Mouse (Mus musculus) erythroid progenitor cell, adult 5-6 weeks (primary cell): ENCODE data around the gene Tmem177. TPM values are rescaled to one million over a fixed set of nuclear protein-coding genes. Genes with fewer than 3 reads are reported as not detected.

Source experiments
- ATAC-seq: replicated peaks from 2 replicates; pipeline ENCODE4 v1.8.0; 2016; ENCODE audit warnings: moderate number of reproducible peaks, mild to moderate bottlenecking, moderate TSS enrichment, inconsistent platforms; ENCODE audit not compliant: poor library complexity, low FRiP score, severe bottlenecking
- total RNA-seq, 2 experiments: library from RNA; stranded (forward) in 1 of 2; stranded (reverse) in 1 of 2; fragments of 150-400 nt in 1 of 2; fragments of 186-747, 209-891 nt in 1 of 2; gene quantifications; 2 replicates each; pipeline versions ENCODE4 v1.2.3 to v1.2.4; 2015 to 2017; ENCODE audit warnings: low replicate concordance in 2 of 2

Gene Tmem177
- total RNA-seq, 2 experiments from 2014 or later, result 0.53 to 1.3 TPM

DNA sequence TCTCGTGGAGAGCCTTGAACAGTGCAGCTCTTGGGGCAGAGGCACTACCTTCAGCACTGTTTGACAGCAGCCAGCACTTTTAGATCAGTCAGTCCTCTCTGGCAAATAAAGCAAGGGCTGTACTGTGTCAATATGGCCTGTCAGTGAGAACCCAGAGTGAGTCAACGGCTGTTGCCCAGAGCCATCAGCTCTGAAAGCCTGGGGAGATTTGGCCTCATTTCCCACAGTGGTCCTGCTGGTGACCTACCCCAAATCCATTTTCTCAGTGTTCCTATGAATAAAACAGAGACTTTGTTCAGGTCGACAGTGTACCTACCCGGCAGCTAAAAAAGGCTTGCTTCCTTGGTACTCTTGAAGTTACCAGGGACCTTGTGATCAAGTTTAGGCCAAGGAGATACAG is 21.1 kb downstream of the Tmem177 start:
- no peak for ATAC-seq

DNA sequence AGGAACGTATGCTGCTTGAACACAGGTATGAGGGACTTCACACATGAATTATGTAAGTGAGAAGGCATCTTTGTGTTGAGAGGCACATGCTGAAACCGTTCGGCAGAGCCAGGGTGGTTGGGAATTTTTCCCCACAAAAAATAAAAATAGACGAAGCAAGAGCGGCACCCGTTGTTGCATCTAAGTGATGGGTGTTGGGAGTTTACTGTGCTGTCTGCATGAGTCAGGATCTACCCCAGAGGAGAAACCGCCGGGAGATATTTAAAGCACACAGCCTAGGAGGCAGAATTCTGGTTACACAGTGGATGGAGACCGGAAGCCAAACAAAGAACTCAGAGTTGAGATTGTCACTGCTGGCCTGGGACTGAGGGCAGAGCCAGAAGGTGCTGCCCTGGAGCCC is 21.9 kb downstream of the Tmem177 start:
- no peak for ATAC-seq

DNA sequence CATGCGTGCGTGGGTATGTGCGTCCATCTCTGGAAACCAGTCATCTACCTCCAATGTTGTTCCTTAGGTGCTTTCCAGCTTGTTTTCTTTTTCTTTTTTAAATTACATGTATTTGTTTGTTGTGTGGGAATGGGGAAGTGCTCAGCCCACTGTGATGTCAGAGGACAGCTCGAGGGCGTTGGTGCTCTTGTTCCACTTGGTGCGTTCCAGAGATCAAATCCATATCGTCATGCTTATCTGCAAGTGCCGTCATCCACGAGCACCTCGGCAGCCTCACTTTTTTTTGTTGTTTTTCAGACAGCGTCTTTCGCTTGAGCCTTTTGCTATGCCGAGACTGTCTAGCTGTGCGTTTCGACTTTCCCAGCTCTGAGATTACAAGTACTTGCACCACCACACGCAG is 23.7 kb downstream of the Tmem177 start:
- no peak for ATAC-seq

DNA sequence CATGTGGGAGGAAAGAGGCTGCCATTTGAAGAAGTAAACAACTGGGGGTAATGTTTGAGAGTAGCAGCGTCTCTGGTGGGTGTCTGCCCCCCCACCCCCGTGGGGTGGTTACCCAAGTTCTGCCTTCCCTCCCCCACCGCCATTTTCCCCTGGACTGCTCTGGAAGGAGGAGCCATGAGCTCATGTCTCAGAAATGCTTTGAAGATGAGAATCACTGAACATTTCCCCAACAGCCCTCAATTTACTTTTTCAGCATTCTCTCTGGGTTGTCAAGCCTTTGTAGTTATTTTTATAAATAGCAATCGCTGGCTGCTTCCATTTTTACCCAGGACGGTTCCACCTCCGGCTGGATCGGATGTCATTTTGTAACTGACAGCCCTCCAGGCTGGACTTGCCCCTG is 26.7 kb downstream of the Tmem177 start:
- no peak for ATAC-seq

DNA sequence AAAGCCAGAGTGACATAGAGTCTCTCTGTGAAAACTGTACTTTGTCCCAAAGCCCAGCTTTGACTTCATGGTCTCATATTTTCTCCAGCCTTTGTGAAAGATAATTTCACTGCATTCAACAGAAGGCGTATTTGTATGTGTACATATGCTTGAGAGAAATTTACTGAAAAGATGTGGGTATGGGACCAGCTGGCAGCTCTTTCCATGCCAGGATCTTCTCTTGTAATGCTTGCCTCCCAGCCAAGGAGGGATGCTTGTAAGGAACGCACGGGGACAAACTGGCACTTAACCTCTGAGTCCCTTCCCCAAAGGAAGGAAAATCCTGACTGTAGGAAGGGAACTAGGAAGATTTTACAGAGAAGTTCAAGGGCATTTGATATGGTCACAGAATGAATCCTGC is 28.7 kb downstream of the Tmem177 start:
- ATAC-seq, result no peak

DNA sequence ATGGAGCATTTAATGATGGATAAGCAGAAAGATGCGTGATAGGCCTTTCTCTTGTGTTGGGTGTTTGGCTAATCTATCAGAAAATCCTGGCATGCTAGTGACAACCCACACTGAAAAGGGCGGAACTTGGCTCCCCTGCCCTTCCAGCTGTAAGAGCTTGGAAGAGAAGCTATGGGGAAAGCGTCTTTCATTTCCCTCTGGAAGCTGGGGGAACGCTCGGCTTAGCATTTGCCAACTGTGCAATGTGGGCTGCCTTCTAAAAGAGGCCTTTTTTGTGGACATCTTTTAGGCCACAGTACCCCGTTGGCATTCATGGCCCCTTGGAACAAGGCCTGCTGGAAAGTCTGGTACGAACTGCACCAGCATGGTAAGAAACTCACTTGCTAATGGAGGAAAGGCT is 34.1 kb downstream of the Tmem177 start:
- ATAC-seq, result no peak

DNA sequence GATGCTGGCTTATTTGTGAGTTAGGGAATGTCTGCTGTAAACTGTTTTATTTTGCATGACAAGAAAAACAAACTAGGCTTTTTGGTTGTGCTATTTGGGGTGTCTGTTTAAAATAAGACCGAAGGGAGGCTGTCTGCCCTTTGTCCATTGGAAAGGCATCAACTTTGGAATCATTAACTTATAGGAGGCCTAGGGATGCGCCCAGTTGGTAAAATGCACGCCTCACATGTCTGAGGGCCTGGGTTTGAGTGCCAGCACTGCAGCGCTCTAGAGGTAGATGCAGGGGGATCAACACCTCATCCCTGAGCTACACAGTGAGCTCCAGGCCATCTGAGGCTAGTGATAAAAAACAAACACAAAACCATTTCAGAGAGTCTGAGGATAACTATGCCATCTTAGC is 35.5 kb downstream of the Tmem177 start:
- no peak for ATAC-seq

DNA sequence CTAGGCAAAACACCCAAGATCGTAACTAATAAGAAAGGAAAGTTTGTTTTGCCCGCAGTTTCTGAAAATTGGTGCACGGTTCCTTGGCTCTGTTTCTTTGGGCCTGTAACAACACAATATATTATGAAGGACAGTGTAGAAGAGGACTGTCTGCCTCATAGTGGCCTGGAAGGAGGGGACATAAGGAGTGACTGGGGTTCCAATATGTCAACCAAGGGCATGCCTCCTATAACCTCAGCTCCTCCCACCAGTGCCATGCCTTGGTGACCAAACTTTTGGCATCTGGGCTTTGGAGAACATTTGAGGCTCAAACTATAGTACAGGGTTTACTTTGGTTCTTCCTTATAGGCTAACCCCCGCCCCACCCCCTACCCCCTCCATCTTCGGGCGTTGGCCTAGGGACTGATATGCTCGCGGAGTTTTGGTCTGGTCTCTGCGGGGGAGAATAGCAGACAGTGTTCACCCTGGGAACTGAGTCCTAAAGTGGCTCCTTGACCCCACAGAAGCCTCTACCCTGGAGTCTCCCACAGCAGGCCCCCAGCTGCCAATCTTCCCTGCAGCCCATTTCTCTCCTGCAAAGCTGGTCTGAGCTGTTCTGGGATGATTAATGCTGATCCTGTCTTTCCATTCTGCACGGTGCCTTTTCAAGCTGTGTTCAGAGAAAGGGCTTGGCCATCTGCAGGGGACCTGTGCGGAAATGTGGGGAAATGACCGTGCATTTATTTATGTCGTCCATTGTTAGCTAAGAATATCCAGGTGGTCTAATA is 44.4 kb downstream of the Tmem177 start:
- no peak for ATAC-seq

DNA sequence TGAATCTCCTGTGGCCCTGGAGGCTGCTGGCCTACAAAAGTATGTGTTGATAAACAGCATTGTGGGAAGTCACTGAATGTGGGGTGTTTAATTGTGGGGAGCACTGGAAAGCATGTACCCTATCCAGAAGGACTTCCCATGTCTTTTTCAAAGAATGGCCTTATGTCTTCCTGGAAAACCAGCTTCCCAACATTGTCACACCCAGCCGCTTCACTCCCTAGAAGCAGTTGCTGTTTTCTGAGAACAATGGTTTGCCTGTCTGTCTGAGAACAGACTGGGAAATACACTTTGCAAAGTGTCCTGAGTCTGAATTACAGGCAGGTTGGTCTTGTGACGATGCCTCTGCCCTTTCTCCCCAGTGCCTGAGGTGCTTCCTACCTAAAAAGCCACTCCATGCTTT is 45.7 kb downstream of the Tmem177 start:
- no peak for ATAC-seq

DNA sequence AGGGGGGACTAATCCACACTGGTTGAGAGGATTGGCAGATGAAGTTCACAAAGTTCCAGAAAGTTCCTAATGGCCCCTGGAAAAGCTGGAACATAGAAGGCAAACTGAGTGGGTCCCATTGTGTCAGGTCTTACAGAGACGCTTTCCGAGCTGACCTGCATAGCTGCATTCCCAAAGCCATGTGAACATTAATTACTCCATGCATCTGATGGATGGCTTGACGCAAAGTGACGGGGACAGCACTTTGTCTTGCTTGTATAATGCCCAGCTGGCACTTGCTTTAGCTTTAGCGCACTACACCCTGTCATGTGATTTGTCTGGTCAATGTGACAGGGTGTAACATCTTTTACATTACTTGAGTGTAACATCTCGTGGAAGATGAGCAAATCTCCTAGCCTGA is 47.7 kb downstream of the Tmem177 start:
- ATAC-seq, result no peak

DNA sequence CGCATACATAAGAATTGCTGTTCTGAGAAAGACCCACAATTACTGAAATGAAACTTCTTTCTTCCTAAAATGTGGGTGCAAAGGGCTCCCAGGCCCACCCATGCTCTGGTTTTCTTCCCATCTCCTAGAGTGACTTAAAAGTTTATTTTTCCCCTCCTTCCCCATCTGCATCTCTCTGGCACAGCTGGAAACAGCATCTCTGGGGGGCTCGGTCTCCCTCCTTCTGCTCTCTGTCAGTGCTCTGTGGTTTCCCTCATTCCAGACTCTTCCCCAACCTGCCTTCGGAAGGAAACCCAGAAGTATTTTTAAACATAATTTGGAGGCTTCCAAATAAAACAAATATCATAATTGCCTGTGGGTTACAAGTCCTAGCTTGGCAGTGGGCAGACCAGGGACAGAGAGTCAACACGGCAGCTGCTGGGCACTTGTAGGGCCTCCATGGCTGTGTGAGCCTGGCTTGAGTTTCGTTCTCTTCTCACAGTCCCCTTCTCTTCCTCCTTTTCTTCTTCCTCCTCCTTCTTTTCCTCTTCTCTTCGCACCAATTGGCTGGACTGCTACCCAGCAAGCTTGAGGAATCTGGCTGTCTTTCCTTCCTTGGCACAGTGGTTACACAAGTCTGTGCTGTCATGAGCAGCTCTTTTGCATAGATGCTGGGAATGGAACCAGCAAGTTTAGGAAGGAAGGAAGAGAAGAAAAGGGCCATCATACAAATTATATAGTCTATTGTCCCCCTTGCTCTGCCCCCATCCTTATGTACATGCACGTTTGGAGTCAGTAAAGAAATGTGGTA is 49.3 kb downstream of the Tmem177 start:
- ATAC-seq, result no peak

DNA sequence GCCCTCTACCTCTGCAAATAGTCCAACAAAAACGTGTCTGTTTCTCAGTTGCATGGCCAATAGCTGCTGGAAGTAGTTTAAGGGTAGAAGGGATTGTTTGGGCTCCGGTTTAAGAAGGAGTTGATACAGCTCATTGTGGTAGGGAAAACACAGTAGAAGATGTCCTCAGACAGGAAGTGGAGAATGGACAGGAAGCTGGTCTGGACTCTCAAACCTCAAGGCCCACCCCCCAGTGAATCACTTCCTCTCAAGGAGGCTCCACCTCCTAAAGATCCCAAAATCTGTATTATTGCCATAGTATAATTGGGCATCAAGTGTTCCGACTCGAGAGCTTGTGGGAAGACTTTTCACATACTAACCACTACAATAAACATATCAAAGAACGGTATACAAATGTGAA is 53.4 kb downstream of the Tmem177 start:
- ATAC-seq, result no peak

Other genes with a start within 250 kb of the Tmem177 start
- gene Ptpn4, start 75.6 kb downstream of the Tmem177 start, total RNA-seq (2015; ENCODE audit: low replicate concordance), result 2.1 and 14.1 TPM in 2 replicates
- gene Ptpn4, start 75.6 kb downstream of the Tmem177 start, total RNA-seq (2017; ENCODE audit: low replicate concordance), result 8.1 and 21.0 TPM in 2 replicates
- not detected in 2 replicates for gene Cfap221, start 84.0 kb upstream of the Tmem177 start, total RNA-seq (2015; ENCODE audit: low replicate concordance)
- gene Cfap221, start 84.0 kb upstream of the Tmem177 start, total RNA-seq (2017; ENCODE audit: low replicate concordance), result not detected in 2 replicates
- not detected in 2 replicates for gene Sctr, start 93.7 kb upstream of the Tmem177 start, total RNA-seq (2015; ENCODE audit: low replicate concordance)
- not detected in 2 replicates for gene Sctr, start 93.7 kb upstream of the Tmem177 start, total RNA-seq (2017; ENCODE audit: low replicate concordance)
- 3.2 TPM in 1 of 2 replicates, not detected in the other for gene Tmem37, start 160.9 kb upstream of the Tmem177 start, total RNA-seq (2015; ENCODE audit: low replicate concordance)
- not detected in 2 replicates for gene Tmem37, start 160.9 kb upstream of the Tmem177 start, total RNA-seq (2017; ENCODE audit: low replicate concordance)
- 40.7 and 50.5 TPM in 2 replicates for gene Dbi, start 207.9 kb upstream of the Tmem177 start, total RNA-seq (2015; ENCODE audit: low replicate concordance)
- gene Dbi, start 207.9 kb upstream of the Tmem177 start, total RNA-seq (2017; ENCODE audit: low replicate concordance), result 28.7 and 46.7 TPM in 2 replicates
- gene 3110009E18Rik, start 208.0 kb upstream of the Tmem177 start, total RNA-seq (2015; ENCODE audit: low replicate concordance), result 17.3 TPM in 1 of 2 replicates, not detected in the other
- not detected in 2 replicates for gene 3110009E18Rik, start 208.0 kb upstream of the Tmem177 start, total RNA-seq (2017; ENCODE audit: low replicate concordance)